Mouse (Mus musculus) heart, embryonic 10.5 days (tissue): ENCODE measurements around the gene Scarb1. TPM values are rescaled to one million over a fixed set of nuclear protein-coding genes. Genes with fewer than 3 reads are reported as not detected.

Experiments
- DNase-seq: peaks from one replicate; pipeline ENCODE4 v3.0.0-alpha.2; 2017; ENCODE audit warnings: low spot score
- H3K27ac ChIP-seq: fragments of 300-500 bp; sonication (generic); 2 replicates; pipeline ENCODE4 v1.5.1; 2016; ENCODE audit warnings: mild to moderate bottlenecking
- H3K27me3 ChIP-seq: fragments of 300-500 bp; sonication (generic); 2 replicates; pipeline ENCODE4 v1.6.1; 2016; ENCODE audit warnings: mild to moderate bottlenecking; ENCODE audit not compliant: poor library complexity, insufficient read depth, severe bottlenecking
- H3K36me3 ChIP-seq: fragments of 300-500 bp; sonication (generic); 2 replicates; pipeline ENCODE4 v1.6.1; 2016; ENCODE audit warnings: mild to moderate bottlenecking, moderate library complexity
- H3K4me1 ChIP-seq: fragments of 300-500 bp; sonication (generic); 2 replicates; pipeline ENCODE4 v1.6.1; 2016; ENCODE audit warnings: mild to moderate bottlenecking
- H3K4me3 ChIP-seq: fragments of 300-500 bp; sonication (generic); 2 replicates; pipeline ENCODE4 v1.5.1; 2016; ENCODE audit warnings: mild to moderate bottlenecking, moderate library complexity
- H3K9me3 ChIP-seq: fragments of 300-500 bp; sonication (generic); 2 replicates; pipeline ENCODE4 v1.6.1; 2016; ENCODE audit warnings: mild to moderate bottlenecking, moderate library complexity
- WGBS: fragments of 180-500 bp; shearing (Covaris S2); methylation state at CpG from one replicate; pipeline ENCODE4 v1.1.7; 2016; 5-methylcytosine and 5-hydroxymethylcytosine counted together
- polyA plus RNA-seq: library from polyadenylated mRNA; unstranded; fragments of >200 nt; fragmentation: Nextera tagmentation; extraction: Ambion mirVana; gene quantifications from 2 replicates; pipeline ENCODE4 v1.2.1, GENCODE M21; 2016

Gene Scarb1
- polyA plus RNA-seq, 1 experiment from 2014 or later: 73.1 TPM

DNA sequence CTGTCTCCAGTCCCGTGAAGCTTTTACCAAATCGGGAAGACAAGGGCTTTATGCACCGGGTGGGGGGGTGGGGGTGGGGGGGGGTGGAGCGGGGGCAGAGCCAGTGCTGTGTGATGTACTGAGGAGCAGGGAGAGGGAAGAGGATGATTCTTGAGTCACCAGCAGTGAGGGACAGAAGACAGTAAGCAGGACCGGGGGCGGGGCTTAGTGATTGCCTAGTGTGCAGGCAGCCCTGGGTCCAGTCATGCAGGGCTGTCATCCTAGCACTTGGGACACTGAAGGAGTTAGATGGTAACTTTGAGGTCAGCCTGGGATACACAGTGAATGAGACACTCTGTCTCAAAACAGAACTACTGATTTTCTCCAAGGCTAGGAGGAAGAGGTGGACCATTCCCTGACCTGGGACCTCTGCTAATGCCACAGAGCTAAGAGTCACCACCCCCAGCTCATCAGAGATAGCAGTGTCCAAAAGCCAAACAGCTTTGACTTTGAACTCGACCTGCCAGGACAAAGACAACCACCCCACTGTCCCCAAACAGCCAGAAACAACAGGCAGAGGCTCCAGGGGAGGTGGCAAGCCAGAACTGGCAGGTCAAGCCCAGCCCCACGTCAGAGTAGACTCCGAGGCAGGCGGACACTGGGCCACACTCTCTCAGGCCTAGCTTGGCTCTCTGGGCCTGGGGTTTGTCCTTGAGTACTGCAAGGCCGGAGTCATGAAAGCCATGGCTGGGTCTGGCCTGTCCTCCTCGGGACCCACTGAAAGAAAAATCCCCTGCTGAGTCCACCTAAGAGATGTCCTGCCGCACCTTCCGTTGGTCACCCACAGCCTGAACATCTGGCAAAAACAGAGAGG lies 35.4 kb downstream of the Scarb1 start:
- Histone ChIP-seq H3K9me3 (no peaks in the 10 kb centered on the region), H3K27ac (peak overlapping the region; percentile 59), H3K27me3 (no peaks in the 10 kb centered on the region), H3K4me3 (no peak overlapping the region), H3K36me3 (peaks cover 25% of the 10 kb centered on the region), H3K4me1 (peaks cover 55% of the 10 kb centered on the region)
- 46% methylated on average over 14 of the region's 14 CpGs for WGBS
- DNase-seq: no peak

DNA sequence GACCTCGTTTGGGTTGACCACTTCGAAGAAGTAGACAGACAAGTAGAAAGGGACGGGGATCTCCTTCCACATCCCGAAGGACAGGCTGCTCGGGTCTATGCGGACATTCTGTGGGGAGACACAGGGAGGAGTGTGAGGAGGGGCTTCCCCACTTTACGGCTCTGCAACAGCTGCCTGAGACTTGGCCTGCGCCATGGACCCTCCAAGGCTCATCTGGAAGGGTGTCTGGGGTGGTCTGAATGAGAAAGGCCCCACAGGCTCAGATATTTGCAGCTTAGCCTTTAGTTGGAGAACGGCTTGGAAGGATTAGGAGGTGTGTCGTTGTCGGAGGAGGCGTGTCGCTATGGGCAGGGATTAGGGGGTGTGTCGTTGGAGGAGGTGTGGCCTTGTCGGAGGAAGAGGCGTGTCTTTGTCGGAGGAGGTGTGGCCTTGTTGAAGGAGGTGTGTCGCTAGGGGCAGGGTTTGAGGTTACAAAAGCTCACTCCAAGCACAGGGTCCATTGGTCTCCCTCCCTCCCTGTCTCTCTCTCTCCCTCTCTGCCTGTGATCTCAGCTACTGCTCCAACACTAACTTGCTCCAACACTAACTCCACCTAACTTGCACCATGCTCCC lies 36.5 kb downstream of the Scarb1 start:
- Histone ChIP-seq H3K9me3 (0 out of 2 replicates have a peak, but pooled peaks cover 2% of the 10 kb centered on the region), H3K4me3 (peak overlapping the region; percentile 2; the same call in 1 of the 2 replicates), H3K27me3 (no peaks in the 10 kb centered on the region), H3K4me1 (peaks cover 44% of the 10 kb centered on the region), H3K36me3 (peaks cover 36% of the 10 kb centered on the region), H3K27ac (no peak overlapping the region)
- peak; percentile 90 for DNase-seq
- WGBS: 27% methylated on average over 18 of the region's 18 CpGs

DNA sequence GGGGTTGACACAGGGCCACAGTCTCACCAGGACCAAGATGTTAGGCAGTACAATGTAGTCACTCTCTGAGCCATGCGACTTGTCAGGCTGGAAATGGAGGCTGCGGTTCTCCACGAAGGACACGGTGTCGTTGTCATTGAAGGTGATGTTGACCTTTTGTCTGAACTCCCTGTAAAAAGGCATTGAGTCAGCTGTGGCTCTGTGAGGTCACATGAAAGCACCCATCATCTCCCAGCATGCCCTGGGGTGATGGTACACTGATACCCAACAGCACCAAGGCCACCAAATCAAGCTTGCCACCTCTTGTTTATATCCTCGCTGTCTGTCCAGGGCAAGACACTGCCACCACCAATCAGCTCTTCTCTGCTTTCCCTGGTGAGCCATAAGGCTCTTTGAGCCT lies 37.8 kb downstream of the Scarb1 start:
- H3K27me3 ChIP-seq: no peaks in the 10 kb centered on the region
- H3K36me3 ChIP-seq: peaks cover 49% of the 10 kb centered on the region
- H3K9me3 ChIP-seq: 0 out of 2 replicates have a peak, but pooled peaks cover 2% of the 10 kb centered on the region
- no peak overlapping the region for H3K4me3 ChIP-seq
- WGBS: 92% methylated on average over 6 of the region's 6 CpGs
- DNase-seq: no peak
- H3K4me1 ChIP-seq: peaks cover 36% of the 10 kb centered on the region
- H3K27ac ChIP-seq: no peak overlapping the region

DNA sequence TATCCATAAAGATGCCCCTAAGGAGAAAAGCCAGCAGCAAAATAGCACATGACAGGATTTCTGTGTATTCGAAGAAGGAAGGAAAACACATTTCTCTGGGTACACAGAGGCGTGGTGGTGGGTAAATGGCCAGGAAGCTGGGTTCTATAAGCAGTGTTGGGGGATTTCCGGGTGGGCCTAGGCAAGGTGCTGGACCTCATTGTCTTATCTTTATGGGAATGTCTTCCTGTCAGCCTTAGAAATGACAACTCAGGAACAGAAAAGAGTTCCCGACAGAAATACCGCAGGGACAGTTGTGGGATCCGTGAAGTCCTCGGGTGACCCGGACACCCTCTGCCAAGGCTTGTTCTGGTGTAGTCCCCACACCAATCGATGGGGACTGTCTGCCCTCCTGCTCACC lies 42.7 kb downstream of the Scarb1 start:
- no peak for DNase-seq
- H3K36me3 ChIP-seq: peaks cover 94% of the 10 kb centered on the region
- H3K9me3 ChIP-seq: peaks cover 2% of the 10 kb centered on the region; the same call in 1 of the 2 replicates
- peaks cover under 1% of the 10 kb centered on the region for H3K4me1 ChIP-seq
- H3K27ac ChIP-seq: no peak overlapping the region
- no peak overlapping the region for H3K4me3 ChIP-seq
- 86% methylated on average over 9 of the region's 9 CpGs for WGBS
- H3K27me3 ChIP-seq: no peaks in the 10 kb centered on the region

DNA sequence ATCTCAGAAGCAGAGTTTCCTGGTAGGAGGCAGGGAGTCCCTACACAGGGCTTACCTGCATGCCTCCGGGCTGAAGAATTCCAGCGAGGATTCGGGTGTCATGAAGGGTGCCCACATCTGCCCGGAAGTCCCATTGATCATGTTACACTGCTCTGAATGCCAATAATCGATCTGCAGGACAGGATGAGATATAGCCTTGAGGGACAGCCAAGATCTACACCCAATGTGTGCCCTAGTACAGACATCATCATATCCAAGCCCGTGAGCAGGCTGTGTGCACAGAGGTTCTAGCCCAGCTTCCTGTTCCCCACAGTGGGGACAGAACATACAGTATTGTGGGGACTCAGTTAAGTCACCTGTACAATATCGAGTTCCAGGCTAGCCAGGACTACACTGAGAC lies 43.7 kb downstream of the Scarb1 start:
- Histone ChIP-seq H3K4me3 (no peak overlapping the region), H3K36me3 (peaks cover 96% of the 10 kb centered on the region), H3K9me3 (peaks cover 2% of the 10 kb centered on the region; the same call in 1 of the 2 replicates), H3K27ac (no peak overlapping the region), H3K4me1 (no peaks in the 10 kb centered on the region), H3K27me3 (no peaks in the 10 kb centered on the region)
- no peak for DNase-seq
- 90% methylated on average over 7 of the region's 7 CpGs for WGBS

DNA sequence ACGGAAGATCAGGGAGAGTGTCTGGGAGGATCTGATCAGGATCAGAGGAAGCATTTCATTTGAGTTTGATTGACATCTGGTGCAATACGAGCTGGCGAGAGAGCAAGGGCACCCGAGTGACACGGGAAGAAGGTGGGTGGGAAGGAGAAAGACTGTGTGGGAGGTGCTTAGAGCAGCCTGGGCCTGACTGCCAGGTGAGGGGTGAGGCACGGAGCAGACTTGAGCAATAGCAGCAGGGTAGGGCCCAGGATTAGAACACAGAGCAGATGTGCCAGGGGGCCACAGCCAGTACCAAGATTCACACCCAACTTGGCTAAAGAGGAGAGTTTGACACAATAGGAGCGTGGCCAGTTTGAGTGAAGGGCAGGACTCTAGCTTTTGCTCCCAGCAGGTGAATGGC lies 47.9 kb downstream of the Scarb1 start:
- Histone ChIP-seq H3K4me3 (no peak overlapping the region), H3K27ac (no peak overlapping the region), H3K27me3 (no peaks in the 10 kb centered on the region), H3K4me1 (no peaks in the 10 kb centered on the region), H3K9me3 (no peaks in the 10 kb centered on the region; the same call in 1 of the 2 replicates), H3K36me3 (peaks cover 91% of the 10 kb centered on the region)
- no peak for DNase-seq
- WGBS: 70% methylated on average over 7 of the region's 7 CpGs

DNA sequence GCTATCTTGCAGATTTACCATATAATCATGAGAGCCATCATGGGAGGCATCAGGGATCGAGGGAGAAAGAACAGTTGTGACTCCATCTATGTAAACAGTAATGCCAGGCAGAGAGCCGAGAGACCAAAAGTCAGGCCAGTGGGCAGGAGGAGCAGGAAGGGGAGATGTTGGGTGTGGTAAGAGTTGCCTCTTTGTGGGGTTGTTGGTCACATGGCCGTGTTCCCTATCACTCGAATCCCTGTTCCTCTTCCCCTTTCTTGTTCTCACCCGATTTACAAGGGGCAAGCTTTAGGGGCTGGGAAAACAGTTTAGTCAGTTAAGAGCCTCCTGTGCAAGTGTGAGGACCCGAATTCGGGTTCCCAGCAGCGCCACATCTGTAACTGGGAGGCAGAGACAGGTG lies 49.0 kb downstream of the Scarb1 start:
- H3K4me3 ChIP-seq: no peak overlapping the region
- H3K36me3 ChIP-seq: peaks cover 90% of the 10 kb centered on the region
- no peaks in the 10 kb centered on the region for H3K27me3 ChIP-seq
- H3K9me3 ChIP-seq: no peaks in the 10 kb centered on the region; the same call in 1 of the 2 replicates
- 74% methylated on average over 8 of the region's 8 CpGs for WGBS
- H3K4me1 ChIP-seq: no peaks in the 10 kb centered on the region
- DNase-seq: no peak
- H3K27ac ChIP-seq: no peak overlapping the region

DNA sequence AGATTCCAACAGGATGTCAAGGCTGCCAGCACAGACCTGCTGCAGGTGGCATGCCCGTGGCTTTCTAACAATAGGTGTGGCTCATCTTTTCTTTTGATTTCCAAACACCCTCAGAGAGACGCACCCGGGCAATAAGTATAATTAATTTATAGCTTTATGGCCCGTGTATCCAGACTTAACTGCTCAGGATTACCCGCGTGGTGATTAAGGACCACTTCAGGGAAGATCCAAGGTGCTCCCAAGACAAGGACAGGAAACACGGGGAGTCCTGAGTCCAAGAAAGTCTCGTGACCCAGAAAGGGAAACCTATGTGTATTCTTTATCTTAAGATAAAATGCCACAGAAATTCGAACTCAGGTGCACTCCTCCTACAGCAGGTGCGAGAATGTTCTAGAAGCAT lies 49.5 kb downstream of the Scarb1 start:
- Histone ChIP-seq H3K36me3 (peaks cover 90% of the 10 kb centered on the region), H3K4me1 (no peaks in the 10 kb centered on the region), H3K27ac (no peak overlapping the region), H3K9me3 (no peaks in the 10 kb centered on the region; the same call in 1 of the 2 replicates), H3K4me3 (no peak overlapping the region), H3K27me3 (no peaks in the 10 kb centered on the region)
- DNase-seq: no peak
- WGBS: 86% methylated on average over 10 of the region's 10 CpGs

DNA sequence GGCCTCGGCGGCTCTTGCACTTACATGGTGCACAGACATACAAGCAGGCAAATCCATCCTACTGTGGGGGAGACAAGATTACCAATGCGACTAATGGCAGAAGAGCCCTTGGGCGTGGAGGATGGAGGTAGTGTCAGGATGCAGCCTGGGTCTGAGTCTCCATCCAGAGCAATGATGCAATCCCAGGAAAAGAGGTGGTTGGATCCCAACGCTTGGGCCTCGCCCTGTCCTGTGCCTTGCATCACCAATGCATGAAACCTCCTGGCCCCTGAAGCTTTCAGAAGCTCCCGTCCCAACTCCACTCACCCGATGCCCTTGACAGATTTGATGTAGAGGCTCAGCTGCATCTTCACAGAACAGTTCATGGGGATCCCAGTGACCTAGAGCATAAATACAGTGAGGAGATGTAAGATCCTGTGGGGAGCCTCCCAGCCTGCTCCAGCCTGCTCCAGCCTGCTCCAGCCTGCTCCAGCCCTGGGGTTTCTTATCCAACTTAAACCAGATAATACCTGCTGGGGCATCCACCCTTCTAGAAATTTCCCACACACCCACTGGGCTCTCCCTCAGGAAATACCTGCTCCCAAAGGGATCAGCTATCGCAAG lies 53.7 kb downstream of the Scarb1 start:
- Histone ChIP-seq H3K27me3 (no peaks in the 10 kb centered on the region), H3K36me3 (peaks cover 59% of the 10 kb centered on the region), H3K4me3 (no peak overlapping the region), H3K27ac (no peak overlapping the region), H3K9me3 (no peaks in the 10 kb centered on the region), H3K4me1 (peaks cover 13% of the 10 kb centered on the region)
- 91% methylated on average over 9 of the region's 9 CpGs for WGBS
- DNase-seq: no peak

DNA sequence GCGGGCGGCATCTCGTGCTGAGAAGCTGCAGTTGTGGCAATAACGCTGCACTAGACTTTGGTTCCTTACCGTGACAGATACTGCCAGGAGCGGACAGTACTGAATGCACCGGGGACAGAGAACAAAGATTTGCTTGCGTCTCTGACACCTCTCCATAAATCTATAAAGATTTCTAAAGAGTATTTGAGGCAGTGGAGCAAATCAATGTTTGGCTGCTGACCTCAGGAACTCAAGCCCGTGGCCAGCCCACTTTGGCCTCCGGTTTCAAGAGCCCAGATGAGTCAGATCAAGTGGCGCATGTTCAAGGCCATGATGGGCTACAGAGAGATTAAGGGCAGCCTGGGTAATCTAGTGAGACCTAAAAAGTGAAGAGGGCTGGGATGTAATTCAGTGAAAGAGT lies 54.8 kb downstream of the Scarb1 start:
- H3K9me3 ChIP-seq: no peaks in the 10 kb centered on the region
- H3K27me3 ChIP-seq: no peaks in the 10 kb centered on the region
- H3K27ac ChIP-seq: no peak overlapping the region
- peaks cover 21% of the 10 kb centered on the region for H3K4me1 ChIP-seq
- H3K36me3 ChIP-seq: peaks cover 56% of the 10 kb centered on the region
- WGBS: 93% methylated on average over 11 of the region's 11 CpGs
- no peak for DNase-seq
- H3K4me3 ChIP-seq: no peak overlapping the region

DNA sequence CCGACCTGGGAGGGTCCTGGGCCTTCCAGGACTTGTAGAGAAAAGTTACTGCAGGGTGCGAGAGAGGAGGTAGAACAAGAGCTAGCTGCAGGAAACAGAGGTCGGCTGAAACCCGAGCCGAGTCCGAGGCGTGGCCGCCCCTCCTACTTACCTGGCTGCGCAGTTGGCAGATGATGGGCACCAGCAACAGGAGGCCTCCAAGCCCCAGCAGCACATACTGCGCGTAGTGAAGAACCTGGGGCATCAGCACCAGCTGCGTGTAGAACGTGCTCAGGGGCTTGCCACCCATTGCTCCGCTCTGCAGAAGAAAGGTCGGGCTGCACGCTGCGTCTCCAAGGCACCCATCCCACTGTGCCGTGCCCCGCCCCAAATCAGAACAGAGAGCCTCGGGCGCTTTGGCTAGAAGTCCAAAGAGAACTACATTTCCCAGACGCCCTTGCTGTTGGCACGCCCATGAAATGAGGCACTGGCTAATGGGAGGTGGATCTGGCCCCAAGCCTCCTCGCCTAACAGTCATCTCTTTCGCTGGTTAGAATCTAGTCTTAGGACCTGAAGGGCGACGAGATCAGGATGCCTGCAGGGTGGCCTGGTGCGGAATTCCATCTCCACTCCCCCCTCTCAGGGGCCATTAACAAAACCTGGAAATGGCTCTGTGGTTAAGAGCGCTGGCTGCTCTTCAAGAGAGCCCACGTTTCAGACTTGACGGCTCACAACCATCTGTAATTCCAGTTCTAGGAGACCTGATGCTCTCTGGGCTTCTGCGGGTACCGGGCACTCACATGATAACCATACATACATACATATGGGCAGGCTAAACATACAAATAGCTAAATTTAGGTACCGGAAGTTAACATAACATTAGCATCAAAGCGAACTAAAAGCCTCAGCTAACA lies 56.9 kb downstream of the Scarb1 start:
- peak; percentile 85 for DNase-seq
- H3K9me3 ChIP-seq: no peaks in the 10 kb centered on the region
- H3K27ac ChIP-seq: peak overlapping the region; percentile 59
- H3K36me3 ChIP-seq: peaks cover 44% of the 10 kb centered on the region
- H3K4me1 ChIP-seq: peaks cover 34% of the 10 kb centered on the region
- 16% methylated on average over 35 of the region's 35 CpGs for WGBS
- H3K27me3 ChIP-seq: no peaks in the 10 kb centered on the region
- H3K4me3 ChIP-seq: peak overlapping the region; percentile 52

DNA sequence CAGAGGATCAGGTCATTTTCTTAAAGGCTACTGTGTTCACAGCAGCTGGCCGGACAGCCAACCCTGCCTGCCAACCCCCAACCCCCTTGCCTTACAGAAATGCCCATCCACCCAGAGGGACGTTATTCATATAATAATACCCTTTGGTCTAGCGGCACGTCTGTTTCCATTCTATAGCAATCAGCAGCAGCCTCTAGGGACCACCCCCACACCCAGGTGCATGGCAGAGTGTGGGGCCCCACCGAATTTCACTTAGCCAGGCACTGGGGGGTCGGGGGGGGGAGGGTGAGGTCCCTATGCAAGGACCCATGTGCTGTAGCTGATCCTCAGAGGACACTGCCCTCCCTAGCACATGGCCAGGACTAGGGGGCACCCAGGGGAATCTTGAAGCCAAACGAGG lies 61.7 kb downstream of the Scarb1 start:
- WGBS: 72% methylated on average over 7 of the region's 7 CpGs
- Histone ChIP-seq H3K4me3 (no peak overlapping the region), H3K27me3 (no peaks in the 10 kb centered on the region), H3K27ac (no peak overlapping the region), H3K9me3 (no peaks in the 10 kb centered on the region), H3K36me3 (peaks cover 29% of the 10 kb centered on the region), H3K4me1 (peaks cover 45% of the 10 kb centered on the region)
- DNase-seq: no peak
